Mouse (Mus musculus) lung, embryonic 14.5 days (tissue): ENCODE data around the gene Nexn. TPM values are rescaled to one million over a fixed set of nuclear protein-coding genes. Genes with fewer than 3 reads are reported as not detected.

Experiments used
- ATAC-seq: fragments of 200-750 bp; cut with Nextera tagmentation; 2 replicates; pipeline ENCODE4 v1.8.0; 2017; ENCODE audit warnings: mild to moderate bottlenecking, moderate TSS enrichment, moderate library complexity; ENCODE audit not compliant: insufficient read depth
- DNase-seq: peaks from one replicate; pipeline ENCODE4 v3.0.0-alpha.2; 2015
- H3K27ac ChIP-seq: fragments of 300-500 bp; sonication (generic); 2 replicates; pipeline ENCODE4 v1.5.1; 2014; ENCODE audit warnings: low read depth, mild to moderate bottlenecking, moderate library complexity
- H3K27me3 ChIP-seq: fragments of 300-500 bp; sonication (generic); 2 replicates; pipeline ENCODE4 v1.6.1; 2014; ENCODE audit warnings: low read length, control low read depth; ENCODE audit not compliant: insufficient read depth
- H3K36me3 ChIP-seq: fragments of 300-500 bp; sonication (generic); 2 replicates; pipeline ENCODE4 v1.6.1; 2014; ENCODE audit warnings: control low read depth; ENCODE audit not compliant: insufficient read depth
- H3K4me1 ChIP-seq: fragments of 300-500 bp; sonication (generic); 2 replicates; pipeline ENCODE4 v1.6.1; 2014; ENCODE audit warnings: antibody characterized with exemption, control low read depth; ENCODE audit not compliant: insufficient read depth
- H3K4me2 ChIP-seq: fragments of 300-500 bp; sonication (generic); 2 replicates; pipeline ENCODE4 v1.6.1; 2014; ENCODE audit warnings: mild to moderate bottlenecking
- H3K4me3 ChIP-seq: fragments of 300-500 bp; sonication (generic); 2 replicates; pipeline ENCODE4 v1.5.1; 2014; ENCODE audit warnings: low read depth, low read length
- H3K9ac ChIP-seq: fragments of 300-500 bp; sonication (generic); 2 replicates; pipeline ENCODE4 v1.6.1; 2014
- H3K9me3 ChIP-seq: fragments of 300-500 bp; sonication (generic); 2 replicates; pipeline ENCODE4 v1.6.1; 2016; ENCODE audit warnings: low read depth, low read length, control low read depth
- CTCF ChIP-seq: IDR thresholded peaks from 2 replicates; pipeline ENCODE4 v1.5.1; 2016; ENCODE audit warnings: antibody characterized with exemption, low read depth
- WGBS: fragments of 180-500 bp; shearing (Covaris S2); extraction: QIAGEN DNeasy Blood & Tissue Kit; methylation state at CpG from one replicate; pipeline ENCODE4 v1.1.7; 2014; 5-methylcytosine and 5-hydroxymethylcytosine counted together
- polyA plus RNA-seq: library from polyadenylated mRNA; unstranded; fragments of >200 nt; fragmentation: Nextera tagmentation; extraction: Ambion mirVana; gene quantifications from 2 replicates; pipeline ENCODE4 v1.2.1, GENCODE M21; 2014

Nexn gene
- polyA plus RNA-seq, 1 experiment from 2014 or later, result 72.6 TPM

GRCm38 (mm10) chr3:152291895-152292294 lies 25.7 kb upstream of the Nexn start:
- Histone ChIP-seq H3K4me1 (peaks cover 19% of the 10 kb centered on the region; the same call in 1 of the 2 replicates), H3K36me3 (peaks cover 41% of the 10 kb centered on the region), H3K9ac (no peak overlapping the region), H3K9me3 (no peaks in the 10 kb centered on the region), H3K27ac (peak overlapping the region; percentile 36), H3K27me3 (no peaks in the 10 kb centered on the region), H3K4me3 (no peak overlapping the region), H3K4me2 (no peak overlapping the region)
- no peak for TF ChIP-seq CTCF
- ATAC-seq (no peak), DNase-seq (no peak)
- 66% methylated on average over 6 of the region's 6 CpGs for WGBS

GRCm38 (mm10) chr3:152290175-152290798 lies 24.1 kb upstream of the Nexn start:
- H3K9me3 ChIP-seq, result no peaks in the 10 kb centered on the region
- peak overlapping the region; percentile 16; the same call in 1 of the 2 replicates for H3K27ac ChIP-seq
- peaks cover 19% of the 10 kb centered on the region; the same call in 1 of the 2 replicates for H3K4me1 ChIP-seq
- peaks cover 25% of the 10 kb centered on the region for H3K36me3 ChIP-seq
- no peak for DNase-seq
- no peak overlapping the region for H3K4me3 ChIP-seq
- ATAC-seq, result no peak
- no peak overlapping the region for H3K4me2 ChIP-seq
- WGBS, result 84% methylated on average over 17 of the region's 17 CpGs
- no peak overlapping the region for H3K9ac ChIP-seq
- no peak for TF ChIP-seq CTCF
- H3K27me3 ChIP-seq, result no peaks in the 10 kb centered on the region

- Histone ChIP-seq H3K36me3 (peaks cover 32% of the 10 kb centered on the region), H3K9me3 (no peaks in the 10 kb centered on the region), H3K4me1 (peaks cover 14% of the 10 kb centered on the region; the same call in 1 of the 2 replicates), H3K9ac (no peak overlapping the region), H3K27ac (no peak overlapping the region), H3K27me3 (no peaks in the 10 kb centered on the region), H3K4me2 (no peak overlapping the region), H3K4me3 (no peak overlapping the region)
- 71% methylated on average over 4 of the region's 4 CpGs for WGBS
- no peak for DNase-seq
- no peak for TF ChIP-seq CTCF
- ATAC-seq, result no peak
Measured at GRCm38 (mm10) chr3:152288740-152289139, 22.6 kb upstream of the Nexn start.

- 88% methylated on average over 5 of the region's 5 CpGs for WGBS
- no peaks in the 10 kb centered on the region for H3K9me3 ChIP-seq
- DNase-seq, result no peak
- peaks cover 12% of the 10 kb centered on the region; the same call in 1 of the 2 replicates for H3K4me1 ChIP-seq
- no peaks in the 10 kb centered on the region for H3K27me3 ChIP-seq
- no peak for TF ChIP-seq CTCF
- ATAC-seq, result no peak
- peaks cover 36% of the 10 kb centered on the region for H3K36me3 ChIP-seq
- H3K27ac ChIP-seq, result no peak overlapping the region
- H3K4me3 ChIP-seq, result no peak overlapping the region
- H3K9ac ChIP-seq, result no peak overlapping the region
- H3K4me2 ChIP-seq, result no peak overlapping the region
Measured at GRCm38 (mm10) chr3:152288276-152288675, 22.1 kb upstream of the Nexn start.

GRCm38 (mm10) chr3:152287810-152288209 lies 21.7 kb upstream of the Nexn start:
- H3K36me3 ChIP-seq, result peaks cover 39% of the 10 kb centered on the region
- H3K27me3 ChIP-seq, result no peaks in the 10 kb centered on the region
- 78% methylated on average over 9 of the region's 9 CpGs for WGBS
- no peak overlapping the region for H3K4me3 ChIP-seq
- H3K4me1 ChIP-seq, result peaks cover 8% of the 10 kb centered on the region; the same call in 1 of the 2 replicates
- no peak overlapping the region for H3K4me2 ChIP-seq
- H3K27ac ChIP-seq, result no peak overlapping the region
- H3K9me3 ChIP-seq, result no peaks in the 10 kb centered on the region
- TF ChIP-seq CTCF, result peak; percentile 24; the same call in 1 of the 2 replicates
- no peak overlapping the region for H3K9ac ChIP-seq
- no peak for DNase-seq
- ATAC-seq, result no peak

GRCm38 (mm10) chr3:152284759-152285158 lies 18.6 kb upstream of the Nexn start:
- H3K27me3 ChIP-seq, result no peaks in the 10 kb centered on the region
- no peak for ATAC-seq
- H3K4me1 ChIP-seq, result no peaks in the 10 kb centered on the region
- no peaks in the 10 kb centered on the region for H3K9me3 ChIP-seq
- no peak overlapping the region for H3K4me3 ChIP-seq
- no peak overlapping the region for H3K4me2 ChIP-seq
- TF ChIP-seq CTCF, result no peak
- peaks cover 33% of the 10 kb centered on the region for H3K36me3 ChIP-seq
- H3K9ac ChIP-seq, result no peak overlapping the region
- H3K27ac ChIP-seq, result no peak overlapping the region
- 92% methylated on average over 5 of the region's 5 CpGs for WGBS
- no peak for DNase-seq

GRCm38 (mm10) chr3:152284306-152284705 lies 18.2 kb upstream of the Nexn start:
- Histone ChIP-seq H3K36me3 (peaks cover 33% of the 10 kb centered on the region), H3K4me2 (no peak overlapping the region), H3K4me3 (no peak overlapping the region), H3K27me3 (no peaks in the 10 kb centered on the region), H3K4me1 (no peaks in the 10 kb centered on the region), H3K27ac (no peak overlapping the region), H3K9ac (no peak overlapping the region), H3K9me3 (no peaks in the 10 kb centered on the region)
- ATAC-seq (no peak), DNase-seq (no peak)
- TF ChIP-seq CTCF, result no peak
- 97% methylated on average over 1 of the region's 1 CpGs for WGBS
